Mouse (Mus musculus) kidney, embryonic 16.5 days (tissue): ENCODE measurements at regions not wholly inside any gene's neighbourhood (a gene's known extent, or its start where the extent isn't known, plus 50 kb on each side); places are given as distances from the start of the nearest gene placed in this dataset.

ENCODE experiments used
- ATAC-seq: fragments of 200-750 bp; cut with Nextera tagmentation; 2 replicates; pipeline ENCODE4 v1.8.0; 2017; ENCODE audit warnings: moderate TSS enrichment; ENCODE audit not compliant: low FRiP score, low TSS enrichment
- H3K27ac ChIP-seq: fragments of 300-500 bp; sonication (generic); 2 replicates; pipeline ENCODE4 v1.5.1; 2014; ENCODE audit warnings: low read length
- H3K27me3 ChIP-seq: fragments of 300-500 bp; sonication (generic); 2 replicates; pipeline ENCODE4 v1.6.1; 2014; ENCODE audit warnings: low read length, control low read depth, mixed read lengths; ENCODE audit not compliant: insufficient read depth
- H3K36me3 ChIP-seq: fragments of 300-500 bp; sonication (generic); 2 replicates; pipeline ENCODE4 v1.6.1; 2014; ENCODE audit warnings: low read length, control low read depth, mixed read lengths; ENCODE audit not compliant: insufficient read depth
- H3K4me1 ChIP-seq: fragments of 300-500 bp; sonication (generic); 2 replicates; pipeline ENCODE4 v1.6.1; 2014; ENCODE audit warnings: low read length, control low read depth, mixed read lengths; ENCODE audit not compliant: insufficient read depth
- H3K4me2 ChIP-seq: fragments of 300-500 bp; sonication (generic); replicated peaks from 2 replicates; pipeline ENCODE4 v1.6.1; 2014; ENCODE audit warnings: low read depth, low read length
- H3K4me3 ChIP-seq: fragments of 300-500 bp; sonication (generic); 2 replicates; pipeline ENCODE4 v1.5.1; 2014; ENCODE audit warnings: mild to moderate bottlenecking, low read length
- H3K9ac ChIP-seq: fragments of 300-500 bp; sonication (generic); replicated peaks from 2 replicates; pipeline ENCODE4 v1.6.1; 2014; ENCODE audit warnings: low read length
- H3K9me3 ChIP-seq: fragments of 300-500 bp; sonication (generic); 2 replicates; pipeline ENCODE4 v1.6.1; 2016; ENCODE audit warnings: low read length, control low read depth
- WGBS: fragments of 180-500 bp; shearing (Covaris S2); extraction: QIAGEN DNeasy Blood & Tissue Kit; methylation state at CpG from one replicate; pipeline ENCODE4 v1.1.7; 2014; 5-methylcytosine and 5-hydroxymethylcytosine counted together

DNA sequence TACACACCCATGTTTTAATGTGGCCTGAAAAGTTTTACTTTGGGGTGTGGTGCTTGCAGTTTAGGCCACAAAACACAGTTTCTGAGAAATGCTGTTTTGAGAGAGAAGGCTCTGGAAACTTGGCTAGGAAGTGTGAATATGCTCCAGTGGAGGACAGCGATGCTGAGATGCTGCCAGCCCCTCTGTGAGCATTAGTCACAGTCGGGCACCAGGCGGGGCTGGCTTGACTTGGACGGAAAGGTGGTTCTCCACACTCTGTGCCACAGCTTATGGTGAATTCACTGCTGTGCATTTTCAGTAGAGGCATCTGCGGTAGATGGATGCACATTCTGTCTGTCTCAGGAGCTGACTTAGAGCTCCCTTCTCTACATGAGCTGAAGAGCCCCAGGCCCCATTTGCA lies 326.0 kb downstream of the 1500009L16Rik start:
- no peak overlapping the region for H3K4me3 ChIP-seq
- H3K36me3 ChIP-seq = no peaks in the 10 kb centered on the region
- no peak overlapping the region for H3K9ac ChIP-seq
- H3K27ac ChIP-seq = no peak overlapping the region
- ATAC-seq = no peak
- H3K9me3 ChIP-seq = no peaks in the 10 kb centered on the region
- no peak overlapping the region for H3K4me2 ChIP-seq
- WGBS = 83% methylated on average over 5 of the region's 5 CpGs
- H3K27me3 ChIP-seq = no peaks in the 10 kb centered on the region
- H3K4me1 ChIP-seq = no peaks in the 10 kb centered on the region

DNA sequence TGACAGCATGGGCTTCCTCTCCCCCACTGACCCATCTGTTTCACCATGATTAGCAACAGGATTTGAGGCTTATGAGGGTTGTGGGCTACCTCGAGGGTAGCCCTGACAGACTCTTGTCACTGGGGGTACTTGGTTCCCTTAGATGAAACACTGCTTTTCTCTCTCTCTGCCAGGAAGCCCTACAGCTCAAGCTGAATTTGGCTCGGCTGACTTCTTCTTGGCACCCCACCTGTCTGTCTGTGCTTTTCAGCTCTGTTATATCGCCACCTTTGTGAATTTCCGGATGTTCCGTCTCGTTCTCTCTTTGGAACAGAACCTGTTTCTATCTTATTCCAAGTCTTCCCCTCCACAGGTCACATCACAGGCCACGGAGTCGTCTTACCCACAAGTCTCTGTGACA lies 330.0 kb downstream of the 1500009L16Rik start:
- no peak for ATAC-seq
- peaks cover 13% of the 10 kb centered on the region for H3K4me1 ChIP-seq
- H3K27ac ChIP-seq = no peak overlapping the region
- no peaks in the 10 kb centered on the region for H3K9me3 ChIP-seq
- no peaks in the 10 kb centered on the region for H3K36me3 ChIP-seq
- no peak overlapping the region for H3K9ac ChIP-seq
- H3K4me2 ChIP-seq = no peak overlapping the region
- 86% methylated on average over 8 of the region's 8 CpGs for WGBS
- no peak overlapping the region for H3K4me3 ChIP-seq
- no peaks in the 10 kb centered on the region for H3K27me3 ChIP-seq

DNA sequence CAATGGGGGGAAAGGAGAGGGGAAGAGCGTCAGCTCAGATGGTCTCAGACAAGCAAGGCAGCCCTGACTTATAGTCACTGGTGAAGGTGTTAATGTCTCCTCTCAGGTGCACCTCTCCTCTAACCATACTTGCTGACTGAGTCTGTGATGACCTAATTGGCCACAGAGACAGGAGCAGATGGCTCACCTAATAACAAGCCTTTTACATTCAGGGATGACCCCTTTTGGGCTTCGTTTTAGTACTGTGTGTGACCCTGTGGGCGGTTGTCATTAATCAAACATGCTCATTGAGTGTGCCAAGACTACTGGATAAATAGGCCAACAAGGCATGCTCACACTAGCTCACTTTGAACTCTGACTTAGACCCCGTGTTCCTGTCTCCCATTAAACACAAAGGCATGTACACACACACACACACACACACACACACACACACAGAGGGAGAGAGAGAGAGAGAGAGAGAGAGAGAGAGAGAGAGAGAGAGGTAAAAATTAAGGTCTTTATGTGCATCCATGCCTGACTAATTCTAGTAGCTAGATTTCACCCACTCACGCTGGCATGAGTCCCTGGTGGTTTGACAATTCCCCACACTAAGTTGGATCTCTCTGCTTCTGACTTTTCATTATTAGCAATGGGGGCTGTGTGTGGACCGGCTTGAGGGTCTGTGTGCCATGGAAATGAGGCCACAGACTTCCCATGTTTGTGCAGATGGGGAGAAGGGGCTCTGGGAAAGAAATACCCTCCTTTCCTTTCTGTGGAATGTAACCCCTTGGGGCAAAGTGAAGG lies 332.1 kb downstream of the 1500009L16Rik start:
- H3K9me3 ChIP-seq = no peaks in the 10 kb centered on the region
- H3K36me3 ChIP-seq = no peaks in the 10 kb centered on the region
- ATAC-seq = no peak
- H3K9ac ChIP-seq = no peak overlapping the region
- no peak overlapping the region for H3K4me3 ChIP-seq
- H3K4me1 ChIP-seq = peaks cover 13% of the 10 kb centered on the region
- 55% methylated on average over 6 of the region's 6 CpGs for WGBS
- no peak overlapping the region for H3K4me2 ChIP-seq
- H3K27ac ChIP-seq = no peak overlapping the region
- H3K27me3 ChIP-seq = no peaks in the 10 kb centered on the region

DNA sequence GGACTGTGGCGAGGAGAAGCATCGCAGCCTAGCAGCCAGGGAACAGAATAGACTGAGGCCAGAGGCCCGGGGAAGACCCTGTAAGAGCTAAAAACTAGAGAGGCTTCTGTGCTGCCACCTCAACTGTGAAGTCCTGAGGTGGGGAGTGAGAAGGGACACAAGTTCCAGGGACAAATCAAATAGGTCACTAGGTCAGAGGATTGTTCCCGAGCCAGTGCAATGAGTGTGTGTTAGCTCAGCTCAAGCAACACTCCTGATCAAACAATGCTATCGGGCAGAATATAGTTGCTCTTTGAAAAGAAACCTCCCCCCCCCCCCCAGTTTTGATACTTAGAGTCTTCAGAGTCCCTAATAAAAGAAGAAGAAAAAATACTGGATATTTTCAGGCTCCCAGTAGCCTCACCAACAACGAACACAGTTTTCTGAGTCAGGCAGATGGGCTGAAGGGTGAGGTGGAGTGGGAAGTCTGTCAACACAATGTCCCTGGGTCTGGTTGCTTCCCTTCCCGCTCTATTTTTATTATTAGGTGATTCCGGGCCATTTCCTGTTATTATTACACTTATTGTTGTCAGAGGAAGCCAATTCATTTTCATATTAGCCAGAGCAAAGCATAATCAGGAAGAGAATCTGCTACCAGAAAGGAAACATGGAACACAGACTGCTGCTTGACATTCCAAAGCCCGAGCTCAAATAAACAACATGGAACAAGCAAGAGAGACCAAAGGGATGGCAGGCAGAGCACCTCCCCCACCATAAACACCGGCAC lies 332.9 kb downstream of the 1500009L16Rik start:
- no peak overlapping the region for H3K4me2 ChIP-seq
- no peak overlapping the region for H3K4me3 ChIP-seq
- no peak overlapping the region for H3K9ac ChIP-seq
- H3K4me1 ChIP-seq = peaks cover 17% of the 10 kb centered on the region
- 0 out of 2 replicates have a peak, but pooled peaks have one; percentile 35 for ATAC-seq
- H3K27me3 ChIP-seq = no peaks in the 10 kb centered on the region
- 67% methylated on average over 10 of the region's 10 CpGs for WGBS
- peak overlapping the region; percentile 23; the same call in 1 of the 2 replicates for H3K27ac ChIP-seq
- H3K9me3 ChIP-seq = no peaks in the 10 kb centered on the region
- H3K36me3 ChIP-seq = no peaks in the 10 kb centered on the region

DNA sequence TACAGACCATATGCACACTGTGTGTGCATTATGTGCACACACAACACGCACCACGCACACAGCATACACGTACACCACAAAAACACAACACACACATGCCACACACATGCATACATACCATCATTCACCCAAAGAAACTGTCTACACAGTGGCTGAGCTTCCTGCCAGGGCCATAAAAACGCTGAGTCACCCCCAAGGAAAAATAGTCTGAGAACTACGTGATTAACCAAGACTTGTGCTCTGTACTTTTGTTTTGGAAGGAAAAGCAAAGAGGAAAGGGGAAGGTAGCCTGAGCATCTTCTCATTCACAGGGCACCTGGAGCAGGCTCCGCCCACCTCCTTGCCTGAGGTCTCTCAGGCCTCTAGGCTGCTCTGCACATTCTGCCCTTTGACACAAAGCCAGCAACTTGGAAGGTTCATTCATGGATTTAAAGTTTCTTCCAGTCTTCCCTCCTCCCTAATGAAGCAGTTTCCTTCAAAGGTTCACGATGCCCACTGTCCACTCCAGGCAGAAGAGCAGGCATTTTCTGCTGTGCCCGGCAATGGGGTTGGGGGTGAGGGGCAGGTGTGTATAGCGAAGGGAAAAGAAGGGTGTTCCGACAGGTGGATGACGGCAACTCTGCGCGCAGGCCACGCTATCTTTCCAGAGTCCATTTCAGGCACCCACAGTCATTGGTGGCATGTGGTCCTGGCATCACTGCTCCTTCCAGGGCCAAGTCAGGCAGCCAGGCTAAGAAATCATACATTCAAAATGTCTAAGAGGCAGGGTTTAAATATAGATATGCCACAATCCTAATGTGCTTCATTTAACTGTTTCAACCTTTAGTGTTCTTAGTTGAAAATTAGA lies 333.9 kb downstream of the 1500009L16Rik start:
- H3K9ac ChIP-seq = no peak overlapping the region
- H3K9me3 ChIP-seq = no peaks in the 10 kb centered on the region
- no peaks in the 10 kb centered on the region for H3K36me3 ChIP-seq
- peaks cover 21% of the 10 kb centered on the region for H3K4me1 ChIP-seq
- no peak overlapping the region for H3K4me3 ChIP-seq
- no peaks in the 10 kb centered on the region for H3K27me3 ChIP-seq
- WGBS = 86% methylated on average over 14 of the region's 14 CpGs
- H3K27ac ChIP-seq = no peak overlapping the region
- no peak overlapping the region for H3K4me2 ChIP-seq
- ATAC-seq = no peak

DNA sequence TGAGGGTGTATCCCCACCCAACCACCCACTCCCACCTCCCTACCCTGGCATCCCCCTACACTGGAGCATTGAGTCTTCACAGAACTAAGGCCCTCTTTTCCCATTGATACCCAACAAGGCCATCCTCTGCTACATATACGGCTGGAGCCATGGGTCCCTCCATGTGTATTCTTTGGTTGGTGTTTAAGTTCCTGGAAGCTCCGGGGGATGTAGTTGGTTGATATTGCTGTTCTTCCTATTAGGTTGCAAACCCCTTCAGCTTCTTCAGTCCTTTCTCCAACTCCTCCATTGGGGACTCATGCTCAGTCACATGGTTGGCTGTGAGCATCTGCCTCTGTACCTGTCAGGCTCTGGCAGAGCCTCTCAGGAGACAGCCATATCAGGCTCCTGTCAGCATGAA lies 335.6 kb downstream of the 1500009L16Rik start:
- Histone ChIP-seq H3K4me1 (peaks cover 21% of the 10 kb centered on the region), H3K36me3 (no peaks in the 10 kb centered on the region), H3K27me3 (no peaks in the 10 kb centered on the region), H3K9me3 (no peaks in the 10 kb centered on the region), H3K9ac (no peak overlapping the region), H3K27ac (no peak overlapping the region), H3K4me3 (no peak overlapping the region), H3K4me2 (no peak overlapping the region)
- no peak for ATAC-seq
- WGBS = 94% methylated on average over 2 of the region's 2 CpGs

DNA sequence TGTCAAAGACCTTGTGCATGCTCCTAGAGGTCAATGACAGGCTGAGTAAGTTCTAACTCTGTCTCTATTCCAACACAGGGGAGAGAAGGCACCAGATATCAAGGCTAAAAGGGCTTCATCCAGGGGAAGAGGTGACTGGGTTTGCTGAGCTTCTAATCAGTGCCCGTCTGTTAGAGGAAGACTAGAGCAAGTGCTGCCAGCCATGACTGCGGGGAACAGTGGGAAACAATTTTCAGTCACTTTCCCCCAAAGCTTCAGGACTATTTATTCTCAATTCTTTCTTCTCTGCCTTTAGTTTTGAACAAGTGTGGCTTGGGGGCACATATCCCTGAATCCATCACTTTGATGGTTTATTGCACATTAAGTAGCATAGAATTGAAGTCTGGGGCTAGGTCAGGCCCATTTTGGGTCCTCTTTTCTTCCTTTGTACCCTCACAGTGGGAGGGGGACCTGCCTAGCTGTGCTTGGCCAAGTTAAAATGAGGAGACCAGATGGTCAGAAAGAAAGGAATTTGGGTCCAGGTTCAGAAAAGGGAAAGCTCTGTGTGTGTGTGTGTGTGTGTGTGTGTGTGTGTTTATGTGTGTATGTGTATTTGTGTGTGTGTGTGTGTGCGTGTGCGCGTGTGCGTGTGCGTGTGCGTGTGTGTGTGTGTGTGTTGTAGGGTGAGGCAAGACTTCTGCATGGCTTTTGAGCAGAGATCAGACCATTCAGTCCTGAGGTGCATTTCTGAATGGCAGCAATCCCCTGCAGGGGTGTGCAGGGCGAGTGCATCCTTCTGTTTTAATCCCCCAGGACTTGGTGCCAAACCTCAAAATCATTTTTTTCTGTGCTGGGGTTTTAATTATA lies 337.2 kb downstream of the 1500009L16Rik start:
- H3K36me3 ChIP-seq = no peaks in the 10 kb centered on the region
- H3K9me3 ChIP-seq = no peaks in the 10 kb centered on the region
- no peak overlapping the region for H3K4me2 ChIP-seq
- no peak overlapping the region for H3K4me3 ChIP-seq
- no peak for ATAC-seq
- H3K27me3 ChIP-seq = no peaks in the 10 kb centered on the region
- peaks cover 21% of the 10 kb centered on the region for H3K4me1 ChIP-seq
- 90% methylated on average over 9 of the region's 9 CpGs for WGBS
- no peak overlapping the region for H3K9ac ChIP-seq
- no peak overlapping the region for H3K27ac ChIP-seq

DNA sequence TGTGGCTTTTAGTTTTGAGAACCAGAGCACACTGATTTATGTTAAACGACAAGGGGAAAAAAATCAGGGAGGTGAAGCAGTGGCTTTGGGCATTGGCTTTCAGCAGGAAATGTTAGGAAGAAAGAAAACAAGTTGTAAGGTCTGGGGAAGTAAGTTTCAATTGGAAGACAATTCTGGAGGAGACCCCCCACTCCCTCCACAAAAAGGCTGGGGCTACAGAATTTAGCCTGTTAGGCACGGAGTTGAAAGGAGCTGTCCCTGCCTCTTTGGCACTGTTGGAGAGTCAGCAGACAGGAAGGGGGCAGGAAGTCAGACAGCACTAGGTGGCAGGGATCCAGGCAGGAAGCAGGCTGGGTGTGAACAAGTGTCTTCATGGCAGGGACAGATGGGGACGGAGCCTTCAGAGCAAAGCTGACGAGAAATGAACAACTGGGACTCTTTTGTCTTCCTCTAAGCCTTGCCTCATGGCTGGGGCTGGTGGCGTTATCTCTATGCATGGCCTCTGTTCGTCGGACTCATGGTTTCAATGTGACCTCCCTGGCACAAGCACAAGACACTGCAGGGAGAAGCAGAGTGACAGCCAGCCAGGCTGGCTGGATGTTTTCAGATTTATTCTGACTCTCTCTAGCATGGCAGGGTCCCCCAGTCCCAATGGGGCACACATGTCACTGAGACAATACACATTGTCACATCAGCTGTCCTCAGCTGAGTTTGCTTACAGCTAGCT lies 338.0 kb downstream of the 1500009L16Rik start:
- Histone ChIP-seq H3K36me3 (no peaks in the 10 kb centered on the region), H3K9ac (no peak overlapping the region; the same call in 1 of the 2 replicates), H3K4me3 (no peak overlapping the region), H3K27ac (no peak overlapping the region), H3K27me3 (no peaks in the 10 kb centered on the region), H3K4me2 (peak overlapping the region; percentile 12; the same call in 1 of the 2 replicates), H3K9me3 (no peaks in the 10 kb centered on the region), H3K4me1 (peaks cover 15% of the 10 kb centered on the region)
- WGBS = 17% methylated on average over 7 of the region's 7 CpGs
- ATAC-seq = peak; percentile 79
